Mouse (Mus musculus): ENCODE data around the gene Gba2.

DNA sequence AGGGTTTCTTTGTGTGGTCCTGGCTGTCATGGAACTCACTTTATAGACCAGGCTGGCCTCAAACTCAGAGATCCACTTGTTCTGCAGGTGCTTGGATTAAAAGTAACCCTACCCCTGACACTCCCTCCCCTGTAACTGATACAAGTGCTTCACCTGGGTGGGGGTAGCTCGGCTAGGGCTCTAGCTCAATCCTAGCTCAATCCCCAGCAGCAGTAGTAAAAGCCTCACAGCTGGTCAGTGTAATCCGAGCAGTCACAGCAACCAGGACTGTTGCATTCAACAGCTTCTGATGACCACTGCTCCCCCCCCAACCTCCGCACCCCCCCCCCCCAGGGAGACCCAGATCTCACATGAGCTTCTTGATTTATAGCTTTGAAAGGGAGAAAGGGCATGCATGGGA is 36.6 kb downstream of the Gba2 start:
- TF ChIP-seq CTCF (IDR thresholded peaks at IDR 0.05; ENCODE audit: low read depth) (no peak), EP300 (optimal IDR thresholded peaks at IDR 0.05) (no peak)

Data from stomach, postnatal 0 days (tissue).